Mouse (Mus musculus): ENCODE measurements around the gene Exosc2. TPM values are rescaled to one million over a fixed set of nuclear protein-coding genes. Genes with fewer than 3 reads are reported as not detected.

Gene Exosc2
- total RNA-seq (2021): 1 to 10 TPM; 9.1 to 9.2 TPM
- long read RNA-seq, experiment 1, transcript Exosc2-201 (9 exons, 1,686 nt): major isoform, 19 of 22 reads
- long read RNA-seq, experiment 1, partial matches to known transcripts: 3 of 22 reads
- long read RNA-seq, experiment 1, other reads (novel, unspliced or antisense): 0 of 22 reads
- long read RNA-seq, experiment 2, transcript Exosc2-201 (9 exons, 1,686 nt): major isoform, 14 of 16 reads
- long read RNA-seq, experiment 2, partial matches to known transcripts: 0 of 16 reads
- long read RNA-seq, experiment 2, other reads (novel, unspliced or antisense): 2 of 16 reads

DNA sequence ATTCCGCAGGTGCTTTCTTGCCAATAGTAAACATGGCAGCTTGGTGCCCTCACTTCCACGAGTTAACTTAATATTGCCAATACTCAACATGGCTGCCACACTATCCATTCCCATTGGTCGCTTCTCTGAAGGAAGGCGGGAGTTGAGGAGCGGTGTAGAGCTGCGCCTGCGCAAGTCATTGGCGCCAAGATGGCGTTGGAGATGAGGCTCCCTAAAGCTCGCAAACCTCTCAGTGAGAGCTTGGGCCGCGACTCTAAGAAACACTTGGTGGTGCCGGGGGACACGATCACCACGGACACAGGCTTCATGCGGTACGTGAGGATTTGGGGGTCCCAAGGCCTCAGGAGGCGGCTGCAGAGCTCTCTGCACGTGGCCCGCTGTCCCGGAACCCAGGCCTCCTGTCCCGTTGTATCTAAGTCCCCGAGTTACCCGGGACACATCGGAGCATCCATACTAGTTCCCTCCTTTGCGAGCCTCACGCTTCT, at the start of gene Exosc2:
Exosc2 (plus strand) TSS at position 165 of the 485 bp plus-strand sequence.
- intact Hi-C loops (cut with DNase I): no loop called here

GRCm38 (mm10) chr2:31633531-31633930, 37.0 kb upstream of the Exosc2 start:
- no peak for DNase-seq
- intact Hi-C loops (cut with DNase I): no loop called here

More for the DNA sequence above, at the start of gene Exosc2:
- DNase-seq: peak; percentile 89 to 91

DNA sequence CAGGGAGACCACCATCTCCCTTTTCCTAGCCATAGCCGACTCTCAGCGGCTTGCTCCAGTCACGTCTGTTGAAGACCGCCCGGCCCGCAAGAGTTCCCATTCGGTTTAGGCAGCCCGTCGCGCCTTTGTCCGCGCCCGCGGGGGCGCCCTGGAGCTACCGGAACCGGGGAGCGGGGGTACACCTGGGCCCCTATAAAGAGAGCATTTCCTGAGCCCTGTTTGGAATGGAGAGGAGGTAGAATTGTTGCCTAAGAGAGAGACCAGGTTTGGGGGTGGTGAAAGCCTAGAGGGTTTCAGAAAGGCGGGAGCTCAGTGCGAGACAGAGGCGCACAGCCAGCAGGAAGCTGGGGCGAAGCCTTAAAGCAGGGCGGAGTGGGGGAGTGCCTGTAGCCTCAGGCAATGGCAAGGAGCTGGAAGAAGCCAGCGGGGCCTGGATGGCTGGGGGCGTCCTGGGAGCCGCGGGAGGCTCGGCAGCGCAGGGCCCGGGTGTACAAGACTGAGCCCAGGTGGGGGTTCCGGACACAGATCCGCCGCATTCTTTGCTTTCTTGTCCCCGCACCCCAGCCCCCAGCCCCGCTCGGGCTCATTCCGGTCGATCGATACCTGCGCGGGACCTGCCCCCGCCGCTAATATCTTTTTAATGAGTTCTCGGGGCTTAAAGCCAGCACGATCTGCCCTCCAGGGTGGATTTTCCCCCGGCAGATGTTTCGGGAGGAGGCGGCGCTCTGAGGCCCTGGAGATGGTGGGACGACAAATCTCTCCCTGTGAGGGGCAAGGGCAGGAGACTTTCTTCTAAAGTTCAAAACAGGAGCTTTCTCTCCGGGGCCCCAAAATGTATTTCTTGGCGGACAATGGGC, 35.0 kb upstream of the Exosc2 start:
- intact Hi-C loops (cut with DNase I): no loop called here
- DNase-seq: no peak

DNA sequence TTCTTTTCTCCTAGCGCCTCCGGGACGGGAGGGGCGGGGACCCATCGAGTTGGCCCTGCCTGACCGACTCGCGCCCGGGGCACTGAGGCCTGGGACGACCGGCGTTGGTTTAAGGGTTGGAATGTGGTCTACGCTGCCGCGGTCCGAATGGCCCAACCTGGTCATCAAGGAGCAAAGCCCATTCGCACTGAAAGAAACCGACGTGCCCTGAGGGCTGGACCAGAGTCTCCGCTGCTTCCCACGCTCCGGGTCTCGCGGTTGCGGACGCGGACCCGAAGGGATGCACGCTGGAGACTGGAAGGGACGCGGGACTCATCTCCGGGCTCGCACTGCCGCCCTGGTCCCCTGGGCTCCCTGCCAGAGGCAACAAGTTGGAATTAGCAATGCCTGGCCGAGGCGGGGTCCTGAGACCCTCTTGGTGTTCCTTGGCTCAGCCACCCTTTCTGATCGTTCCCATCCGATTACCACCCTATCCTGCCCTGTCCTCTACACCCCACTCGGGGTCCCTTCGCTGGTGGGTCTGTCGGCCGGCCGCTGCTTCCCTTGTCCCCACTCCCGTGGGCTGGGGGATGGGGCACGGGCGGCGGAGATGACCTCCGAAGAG, 34.3 kb upstream of the Exosc2 start:
- DNase-seq: peak in 1 of 2 experiments; percentile 23
- intact Hi-C loops (cut with DNase I): no loop called here

DNA sequence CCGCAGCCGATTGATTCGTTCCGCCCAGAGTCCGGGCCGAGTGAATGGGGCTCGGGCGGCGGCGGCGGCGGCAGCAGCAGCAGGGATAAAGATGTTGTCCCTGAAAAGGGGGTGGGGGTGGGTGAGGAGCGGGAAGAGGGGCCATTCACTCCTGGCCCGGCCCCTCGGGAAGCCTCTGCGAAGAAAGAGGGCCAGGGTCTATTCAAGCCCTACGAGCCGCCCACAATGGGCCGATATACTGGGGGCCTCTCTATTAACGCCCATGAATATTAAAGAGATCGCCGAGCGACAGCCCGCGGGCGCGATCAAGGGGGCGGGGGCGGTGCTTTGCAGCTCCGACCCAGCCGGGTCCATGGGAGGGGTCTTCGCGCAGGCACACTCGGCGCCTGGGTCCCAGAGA, 33.8 kb upstream of the Exosc2 start:
- no peak for DNase-seq
- intact Hi-C loops (cut with DNase I): no loop called here

- intact Hi-C loops (cut with DNase I): no loop called here
- DNase-seq: no peak
Measured at GRCm38 (mm10) chr2:31637311-31637710, 33.2 kb upstream of the Exosc2 start.

GRCm38 (mm10) chr2:31637807-31638206, 32.7 kb upstream of the Exosc2 start:
- intact Hi-C loops (cut with DNase I): no loop called here
- DNase-seq: peak; percentile 35 to 38

DNA sequence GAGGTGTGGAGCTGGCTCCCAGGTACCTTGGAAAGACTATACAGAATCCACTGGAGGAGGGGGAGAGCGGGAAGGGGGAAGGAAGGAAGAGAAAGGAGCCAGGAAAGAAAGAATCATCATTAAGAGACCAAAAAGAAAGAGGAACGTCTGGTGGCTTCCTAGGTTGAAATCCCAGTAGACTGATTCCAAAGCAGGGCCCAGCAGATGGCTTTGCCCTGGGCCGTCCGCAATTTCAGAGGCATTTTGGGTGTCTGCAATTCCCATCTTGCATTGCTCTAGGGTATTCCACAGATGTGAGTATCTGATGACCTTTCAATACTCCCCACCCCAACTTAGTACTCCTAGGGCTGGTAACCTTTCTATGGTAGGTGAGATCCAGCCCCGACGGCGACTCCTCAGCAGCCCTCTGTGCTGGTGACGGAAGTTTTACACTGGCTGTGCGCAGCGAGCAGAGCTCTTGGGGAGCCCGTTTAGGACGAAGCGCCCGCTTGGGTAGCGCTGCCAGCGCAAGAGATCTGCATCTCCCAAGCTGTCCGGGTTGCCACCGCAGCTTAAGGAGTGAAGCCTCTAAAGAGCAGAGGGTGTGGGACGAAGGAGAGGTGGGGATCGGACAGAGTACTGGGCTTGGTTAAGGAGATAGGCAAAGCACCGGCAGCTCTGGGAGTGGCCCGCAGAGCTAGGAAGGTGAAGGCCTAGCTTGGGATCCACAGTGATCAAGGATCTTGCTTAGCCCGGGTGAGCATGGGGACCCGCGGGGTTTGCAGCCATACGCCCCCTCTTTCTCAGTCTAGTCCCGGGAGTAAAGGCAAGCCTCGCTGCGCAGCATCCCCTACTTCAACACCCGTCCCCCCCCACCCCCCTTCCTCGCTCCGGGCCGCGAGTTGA, 31.7 kb upstream of the Exosc2 start:
- intact Hi-C loops (cut with DNase I): no loop called here
- no peak for DNase-seq

GRCm38 (mm10) chr2:31639466-31639760, 31.1 kb upstream of the Exosc2 start:
- intact Hi-C loops (cut with DNase I): no loop called here
- no peak for DNase-seq

DNA sequence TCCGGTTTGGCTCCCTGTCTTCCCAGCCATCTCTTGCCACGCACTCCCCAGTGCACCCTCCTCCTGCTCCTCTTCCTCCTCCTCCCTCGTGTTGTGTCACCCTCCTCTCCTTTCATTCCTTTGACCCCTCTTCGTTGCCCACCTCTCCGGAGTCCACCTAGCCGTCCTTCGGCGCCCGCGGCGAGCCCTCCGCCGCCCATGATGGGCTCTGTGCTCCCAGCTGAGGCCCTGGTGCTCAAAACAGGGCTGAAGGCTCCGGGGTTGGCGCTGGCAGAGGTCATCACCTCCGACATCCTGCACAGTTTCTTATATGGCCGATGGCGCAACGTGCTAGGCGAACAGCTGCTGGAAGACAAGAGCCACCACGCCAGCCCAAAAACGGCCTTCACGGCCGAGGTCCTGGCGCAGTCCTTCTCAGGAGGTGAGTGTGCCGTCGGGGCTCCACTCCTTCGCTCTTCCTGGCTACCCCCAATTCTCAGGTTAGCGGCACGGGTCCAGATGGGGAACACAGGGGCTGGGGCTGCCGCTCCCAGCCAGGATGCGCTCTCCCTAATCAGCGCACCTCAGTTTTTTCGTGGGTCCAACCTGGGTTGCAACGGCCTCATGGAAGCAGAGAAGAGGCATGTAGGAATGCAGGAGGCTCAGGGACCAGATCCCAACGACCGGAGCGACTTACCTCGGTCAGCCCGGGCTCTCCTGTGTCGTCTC, 30.5 kb upstream of the Exosc2 start, which contains the start of gene Prdm12:
Prdm12 (plus strand) TSS at position 137 of the 708 bp plus-strand sequence.
- intact Hi-C loops (cut with DNase I): no loop called here
- DNase-seq: no peak

GRCm38 (mm10) chr2:31640609-31641507, 29.7 kb upstream of the Exosc2 start:
- intact Hi-C loops (cut with DNase I): no loop called here
- no peak for DNase-seq

GRCm38 (mm10) chr2:31641508-31641830, 29.0 kb upstream of the Exosc2 start:
- intact Hi-C loops (cut with DNase I): no loop called here
- no peak for DNase-seq

DNA sequence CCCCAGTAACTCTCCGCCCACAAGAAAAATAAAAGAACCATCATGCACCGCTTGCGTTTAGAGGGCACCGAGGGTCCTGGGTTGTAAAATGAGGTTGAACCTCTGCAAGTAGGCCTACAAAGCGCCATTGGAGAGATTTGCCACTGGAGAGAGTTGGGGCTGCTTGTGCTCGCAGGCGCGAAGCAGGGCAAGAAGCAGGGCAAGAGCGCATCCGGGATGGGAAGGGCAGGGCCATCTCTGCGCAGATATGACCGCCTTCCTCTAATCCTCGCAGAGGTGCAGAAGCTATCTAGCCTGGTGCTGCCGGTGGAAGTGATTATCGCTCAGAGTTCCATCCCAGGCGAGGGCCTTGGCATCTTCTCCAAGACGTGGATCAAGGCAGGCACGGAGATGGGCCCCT, 28.6 kb upstream of the Exosc2 start:
- no peak for DNase-seq
- intact Hi-C loops (cut with DNase I): no loop called here

GRCm38 (mm10) chr2:31653971-31654853, 16.3 kb upstream of the Exosc2 start:
- DNase-seq: no peak
- intact Hi-C loops (cut with DNase I): no loop called here

DNA sequence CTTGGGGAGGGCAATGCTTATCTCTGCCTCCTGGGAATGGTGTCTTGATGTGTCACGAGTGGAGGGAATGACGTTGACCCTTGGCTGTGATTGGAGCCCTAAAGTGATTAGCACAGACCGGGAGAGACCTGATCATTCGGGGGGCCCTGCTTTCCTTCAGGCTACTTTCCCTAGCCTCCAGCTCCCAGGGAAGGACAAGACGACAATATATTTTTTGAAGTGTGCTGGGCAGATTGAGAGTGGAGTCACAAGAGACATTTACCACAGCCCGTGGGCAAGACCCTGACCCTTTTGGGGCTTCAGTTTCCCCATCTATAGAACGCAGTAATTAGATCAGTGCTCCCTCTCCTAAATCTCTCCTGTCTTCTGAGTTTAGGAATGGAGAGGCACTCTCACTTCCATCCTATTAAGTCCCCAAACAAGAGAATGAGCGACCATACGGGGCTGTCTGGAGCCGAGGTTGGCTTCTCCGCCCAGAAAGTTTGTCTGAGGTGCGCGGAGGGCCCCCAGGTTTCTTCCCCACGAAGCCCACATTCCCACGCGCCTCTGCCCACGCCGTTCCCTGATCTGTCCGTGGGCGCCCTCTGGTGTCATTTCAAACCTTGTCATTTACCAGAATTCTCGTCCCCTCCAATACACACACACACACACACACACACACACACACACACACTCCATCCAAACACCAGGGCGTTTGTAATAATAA, 15.5 kb upstream of the Exosc2 start:
- intact Hi-C loops (cut with DNase I): loop anchor here (1.0 kb wide), 1 partner anchor 172 kb away; no protein-coding TSS in a partner anchor
- peak; percentile 52 to 69 for DNase-seq

DNA sequence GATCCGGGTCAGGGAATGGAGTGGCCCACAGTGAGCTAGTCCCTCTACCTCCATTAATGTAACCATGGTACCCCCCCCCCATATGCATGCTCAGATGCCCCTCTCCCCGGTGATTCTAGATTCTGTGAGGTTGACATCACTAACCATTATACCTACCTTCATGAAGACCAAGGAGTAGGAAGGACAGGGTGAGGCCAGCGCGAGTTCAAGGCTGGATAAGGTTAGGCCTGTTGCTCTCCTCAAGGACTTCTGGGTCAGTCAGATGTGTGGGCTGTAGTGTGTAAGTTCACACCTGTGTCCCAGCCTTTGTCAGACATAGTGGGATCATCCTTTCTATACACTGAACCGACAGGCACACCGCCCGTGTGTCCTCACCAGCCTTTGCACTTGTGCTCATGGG, 14.1 kb upstream of the Exosc2 start:
- intact Hi-C loops (cut with DNase I): no loop called here
- no peak for DNase-seq

Data from heart, postnatal 14 days (tissue).